Mouse (Mus musculus) C2C12 (cell line): Measurements from ENCODE around the gene Htatip2.

Experiments used
- CEBPB ChIP-seq: IDR thresholded peaks from one replicate; pipeline ENCODE4 v1.6.1; 2011; ENCODE audit warnings: low read depth, mild to moderate bottlenecking, control low read depth, moderate library complexity
- CTCF ChIP-seq: IDR thresholded peaks from one replicate; pipeline ENCODE4 v1.5.1; 2011; ENCODE audit not compliant: control insufficient read depth, insufficient read depth, insufficient read length
- FOSL1 ChIP-seq: IDR thresholded peaks from one replicate; pipeline ENCODE4 v1.8.0; 2011; ENCODE audit warnings: mild to moderate bottlenecking, low read length; ENCODE audit not compliant: poor library complexity, insufficient read depth, severe bottlenecking
- MAX ChIP-seq: IDR thresholded peaks from one replicate; pipeline ENCODE4 v1.6.1; 2011; ENCODE audit warnings: mild to moderate bottlenecking, control low read depth
- MYOD1 ChIP-seq: IDR thresholded peaks from one replicate; pipeline ENCODE4 v1.6.1; 2011; ENCODE audit warnings: low read depth; ENCODE audit not compliant: control insufficient read depth, insufficient read length
- MYOG ChIP-seq: IDR thresholded peaks from one replicate; pipeline ENCODE4 v1.6.1; 2011; ENCODE audit not compliant: control insufficient read depth, insufficient read length; ENCODE audit errors: extremely low read depth
- USF1 ChIP-seq: IDR thresholded peaks from one replicate; pipeline ENCODE4 v1.6.1; 2011; ENCODE audit warnings: low read depth, mild to moderate bottlenecking, control low read depth, moderate library complexity

DNA sequence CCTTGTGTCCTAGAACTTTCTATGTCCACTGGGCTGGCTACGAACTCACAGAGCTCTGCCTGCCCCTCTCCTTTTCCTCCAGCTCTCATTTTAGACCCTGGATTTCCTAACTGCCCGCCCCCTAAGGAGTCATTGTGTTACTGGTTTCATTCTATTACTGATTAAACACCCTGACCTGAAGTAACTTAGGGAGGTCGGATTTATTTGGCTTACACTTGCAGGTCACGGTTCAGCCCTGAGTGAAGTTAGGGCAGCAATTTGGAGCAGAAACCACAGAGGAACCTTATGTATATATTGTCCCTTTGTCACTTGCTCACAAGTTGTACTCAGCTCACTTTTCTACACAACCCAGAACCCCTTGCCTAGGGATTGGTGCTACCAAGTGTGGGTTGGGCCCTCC is 24.6 kb upstream of the Htatip2 start:
- TF ChIP-seq CTCF (no peak), MAX (no peak), CEBPB (no peak), USF1 (no peak), MYOD1 (no peak), MYOG (no peak), FOSL1 (no peak)
